Mouse (Mus musculus): ENCODE results near the gene Tubb2a.
A peak's percentile ranks its signal among the peaks of the same experiment; 100 is the strongest.
"Not testable (repeated sequence)": the region's sequence is repeated elsewhere in the genome, so short reads cannot be mapped to it uniquely, and the experiment has no call there.

Tubb2a gene

GRCm38 (mm10) chr13:34089358-34089757 lies 11.6 kb upstream of the Tubb2a start:
- no peak for DNase-seq (ENCODE audit: low read depth)

GRCm38 (mm10) chr13:34088871-34089288 lies 11.1 kb upstream of the Tubb2a start:
- no peak for DNase-seq (ENCODE audit: low read depth)

GRCm38 (mm10) chr13:34088201-34088649 lies 10.4 kb upstream of the Tubb2a start:
- DNase-seq (ENCODE audit: low read depth), result peak; percentile 63

- no peak for DNase-seq (ENCODE audit: low read depth)
Observed at GRCm38 (mm10) chr13:34087052-34087812, 9.4 kb upstream of the Tubb2a start.

GRCm38 (mm10) chr13:34084026-34084750 lies 6.4 kb upstream of the Tubb2a start:
- no peak for DNase-seq (ENCODE audit: low read depth)

GRCm38 (mm10) chr13:34081926-34082325 lies 4.1 kb upstream of the Tubb2a start:
- DNase-seq (ENCODE audit: low read depth), result no peak

GRCm38 (mm10) chr13:34079801-34080200 lies 2.0 kb upstream of the Tubb2a start:
- DNase-seq (ENCODE audit: low read depth), result no peak

- DNase-seq (ENCODE audit: low read depth), result no peak
Observed at GRCm38 (mm10) chr13:34078500-34079280, 883 bp upstream of the Tubb2a start.

- no peak for DNase-seq (ENCODE audit: low read depth)
Observed at GRCm38 (mm10) chr13:34076561-34077491, 981 bp downstream of the Tubb2a start.

- DNase-seq (ENCODE audit: low read depth), result peak; percentile 30
Observed at GRCm38 (mm10) chr13:34075893-34076292, 1.9 kb downstream of the Tubb2a start.

- not testable (repeated sequence) for DNase-seq (ENCODE audit: low read depth)
Observed at GRCm38 (mm10) chr13:34074441-34074840, 3.4 kb downstream of the Tubb2a start.

- no peak for DNase-seq (ENCODE audit: low read depth)
Observed at GRCm38 (mm10) chr13:34072847-34073246, 5.0 kb downstream of the Tubb2a start.

- no peak for DNase-seq (ENCODE audit: low read depth)
Observed at GRCm38 (mm10) chr13:34071836-34072235, 6.0 kb downstream of the Tubb2a start.

GRCm38 (mm10) chr13:34070296-34070695 lies 7.5 kb downstream of the Tubb2a start:
- DNase-seq (ENCODE audit: low read depth), result no peak

- no peak for DNase-seq (ENCODE audit: low read depth)
Observed at GRCm38 (mm10) chr13:34066351-34066750, 11.5 kb downstream of the Tubb2a start.

- no peak for DNase-seq (ENCODE audit: low read depth)
Observed at GRCm38 (mm10) chr13:34062466-34062865, 15.3 kb downstream of the Tubb2a start.

GRCm38 (mm10) chr13:34060061-34060460 lies 17.7 kb downstream of the Tubb2a start:
- DNase-seq (ENCODE audit: low read depth), result no peak

GRCm38 (mm10) chr13:34057252-34057651 lies 20.6 kb downstream of the Tubb2a start:
- no peak for DNase-seq (ENCODE audit: low read depth)

- DNase-seq (ENCODE audit: low read depth), result no peak
Observed at GRCm38 (mm10) chr13:34054983-34055382, 22.8 kb downstream of the Tubb2a start.

- DNase-seq (ENCODE audit: low read depth), result no peak
Observed at GRCm38 (mm10) chr13:34054391-34054790, 23.4 kb downstream of the Tubb2a start.

- no peak for DNase-seq (ENCODE audit: low read depth)
Observed at GRCm38 (mm10) chr13:34053673-34054282, 24.0 kb downstream of the Tubb2a start.

All from 416B (cell line).